Mouse (Mus musculus): Measurements from ENCODE around the gene Plekhb2.

DNA sequence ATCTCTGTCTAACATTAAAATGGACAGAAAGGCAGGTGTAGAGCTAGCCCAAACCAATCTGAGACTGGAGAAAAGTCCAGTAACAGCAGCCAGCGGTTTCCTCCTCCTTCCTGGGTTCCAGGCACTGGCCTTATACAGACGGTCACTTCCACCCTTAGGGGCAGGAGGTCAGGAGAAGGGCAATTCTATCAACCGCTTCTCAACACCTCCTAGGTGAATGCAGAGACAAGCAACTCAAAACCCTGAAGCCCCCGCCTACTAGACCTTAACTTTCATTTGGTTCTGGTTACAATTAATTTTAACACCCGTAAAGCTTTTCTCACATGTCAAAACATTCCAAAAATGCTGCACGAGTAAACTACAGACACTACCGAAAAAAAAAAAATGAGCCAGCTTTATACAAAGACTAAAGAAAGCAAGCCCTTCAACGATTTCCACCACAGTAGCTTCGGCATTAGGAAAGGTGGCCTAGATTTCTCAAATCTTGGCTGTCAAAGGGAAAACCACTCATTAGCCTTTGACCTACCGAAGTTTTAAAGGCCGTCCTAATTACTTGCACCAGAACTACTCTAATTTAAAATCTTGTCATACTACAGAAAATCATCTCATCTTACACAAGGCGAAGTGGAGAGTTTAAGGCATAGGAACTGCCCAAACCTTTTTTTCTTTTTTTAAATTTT, 7.9 kb upstream of the Plekhb2 start:
- no peak; the same call in 1 of the 2 replicates for TF ChIP-seq CTCF (conservative IDR thresholded peaks at IDR 0.05; ENCODE audit: low read length)
- TF ChIP-seq NANOG (IDR thresholded peaks at IDR 0.05; ENCODE audit: borderline replicate concordance, low read length) = no peak
- TF ChIP-seq POU5F1 (IDR thresholded peaks at IDR 0.05; ENCODE audit: borderline replicate concordance, low read length) = no peak

Data from E14TG2a.4 (cell line).